Mouse (Mus musculus) erythroblast, embryonic 14.5 days (primary cell): ENCODE measurements around the gene Pttg1ip. TPM values are rescaled to one million over a fixed set of nuclear protein-coding genes. Genes with fewer than 3 reads are reported as not detected.
A peak's percentile ranks its signal among the peaks of the same experiment; 100 is the strongest.

Source experiments
- H3K27me3 ChIP-seq: 2 replicates; pipeline ENCODE4 v1.6.1; 2012; ENCODE audit warnings: inconsistent platforms; ENCODE audit not compliant: control insufficient read depth
- H3K36me3 ChIP-seq: 2 replicates; pipeline ENCODE4 v1.6.1; 2012; ENCODE audit warnings: mild to moderate bottlenecking, inconsistent platforms; ENCODE audit not compliant: control insufficient read depth
- H3K4me1 ChIP-seq: 2 replicates; pipeline ENCODE4 v1.6.1; 2012; ENCODE audit warnings: inconsistent platforms; ENCODE audit not compliant: control insufficient read depth
- H3K4me3 ChIP-seq: replicated peaks from 2 replicates; pipeline ENCODE3; 2012; ENCODE audit warnings: moderate library complexity, mild to moderate bottlenecking, inconsistent platforms
- H3K9me3 ChIP-seq: 2 replicates; pipeline ENCODE4 v1.6.1; 2012; ENCODE audit warnings: low read length, inconsistent platforms, mixed read lengths; ENCODE audit not compliant: control insufficient read depth
- GATA1 ChIP-seq: IDR thresholded peaks from 2 replicates; pipeline ENCODE4 v1.6.1; 2012; ENCODE audit warnings: low read length, inconsistent platforms, mixed read lengths
- TAL1 ChIP-seq: IDR thresholded peaks from 3 replicates; pipeline ENCODE4 v1.6.1; 2012; ENCODE audit warnings: low read length, inconsistent platforms, mixed read lengths
- polyA plus RNA-seq: library from polyadenylated mRNA; stranded (reverse); fragments of >175 nt; gene quantifications from 2 replicates; pipeline ENCODE4 v1.2.3, GENCODE M21; 2012

The Pttg1ip gene
- polyA plus RNA-seq, 1 experiment, result 9.7 TPM

DNA sequence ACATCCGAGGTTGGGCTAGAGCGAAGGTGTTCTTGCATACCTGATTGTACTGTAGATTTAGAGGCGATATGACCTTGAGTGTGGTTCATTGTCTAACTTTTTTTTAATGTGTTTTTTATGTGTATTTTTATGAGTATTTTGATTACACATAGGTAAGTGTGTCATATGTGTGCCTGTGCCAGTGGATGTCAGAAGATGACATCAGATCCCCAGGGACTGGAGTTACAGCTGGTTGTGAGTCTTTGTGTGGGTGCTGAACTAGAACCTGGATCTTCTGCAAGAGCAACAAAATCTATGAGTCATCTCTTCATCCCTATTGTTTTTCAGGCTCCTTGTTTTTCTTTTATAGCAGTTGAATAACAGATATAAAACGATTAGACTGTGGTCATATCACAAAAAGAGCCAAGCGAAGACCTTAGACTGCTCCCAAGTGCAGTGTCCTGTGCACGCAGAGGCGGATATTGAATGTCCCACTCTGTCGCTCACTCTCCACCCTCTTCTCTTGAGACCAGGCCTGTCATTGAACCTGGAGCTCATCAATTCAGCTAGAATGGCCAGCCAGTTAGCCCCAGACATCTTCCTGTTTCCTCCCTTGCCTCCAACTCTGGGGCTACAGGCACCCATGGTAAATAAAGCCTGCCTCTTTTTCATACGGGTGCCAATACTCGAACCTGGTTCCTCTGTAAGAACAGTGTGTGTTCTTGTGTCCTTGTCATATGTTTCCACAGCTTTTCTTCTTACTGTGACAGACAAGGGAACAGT is 42.3 kb downstream of the Pttg1ip start:
- peaks cover 55% of the 10 kb centered on the region for H3K36me3 ChIP-seq
- peak overlapping the region; percentile 73 for H3K4me3 ChIP-seq
- H3K27me3 ChIP-seq, result no peaks in the 10 kb centered on the region
- H3K4me1 ChIP-seq, result peaks cover 53% of the 10 kb centered on the region
- TF ChIP-seq GATA1, result no peak
- no peak for TF ChIP-seq TAL1
- no peaks in the 10 kb centered on the region for H3K9me3 ChIP-seq

DNA sequence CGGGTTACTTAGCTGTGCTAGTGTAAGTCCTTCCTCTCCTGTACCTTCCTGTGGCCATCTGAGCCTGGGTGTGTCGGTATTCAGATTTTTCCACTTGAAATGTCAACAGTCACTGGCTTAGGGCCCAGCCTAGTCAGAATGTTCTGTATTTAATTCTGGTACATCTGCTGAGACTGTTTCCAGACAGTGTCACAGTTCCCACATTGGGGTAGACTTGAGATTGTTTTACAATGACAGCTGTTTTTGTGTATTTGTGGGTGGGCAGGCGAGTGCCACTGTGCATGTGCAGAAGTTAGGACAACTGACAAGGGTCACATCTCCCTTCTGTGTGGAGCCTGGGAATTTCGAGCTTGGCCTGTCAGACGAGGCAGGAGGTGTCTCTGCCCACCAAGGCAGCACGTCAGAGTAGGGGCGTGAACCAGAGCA is 43.1 kb downstream of the Pttg1ip start:
- no peak for TF ChIP-seq GATA1
- no peak for TF ChIP-seq TAL1
- no peaks in the 10 kb centered on the region for H3K27me3 ChIP-seq
- H3K4me3 ChIP-seq, result peak overlapping the region; percentile 20
- H3K4me1 ChIP-seq, result peaks cover 55% of the 10 kb centered on the region
- H3K9me3 ChIP-seq, result no peaks in the 10 kb centered on the region
- H3K36me3 ChIP-seq, result peaks cover 56% of the 10 kb centered on the region

DNA sequence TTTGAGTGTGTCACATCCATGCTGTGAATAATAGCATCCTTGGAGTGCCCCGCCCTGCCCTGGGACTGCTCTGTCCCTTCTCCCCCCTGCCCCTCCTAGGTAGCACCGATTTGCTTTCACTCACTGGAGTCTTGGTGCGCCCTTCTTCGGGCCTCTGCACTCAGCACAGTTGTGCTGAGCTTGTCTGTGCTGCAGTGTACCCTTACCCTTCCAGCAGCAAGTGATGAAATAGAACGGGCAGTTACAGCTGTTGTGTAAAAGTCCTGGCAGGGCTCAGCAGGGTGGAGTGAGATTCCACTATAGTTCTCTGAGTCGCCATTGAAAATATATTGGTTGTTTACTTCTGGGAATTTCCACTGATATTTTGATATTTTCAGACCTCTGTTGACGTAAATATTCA is 44.5 kb downstream of the Pttg1ip start:
- TF ChIP-seq GATA1, result no peak
- TF ChIP-seq TAL1, result no peak

DNA sequence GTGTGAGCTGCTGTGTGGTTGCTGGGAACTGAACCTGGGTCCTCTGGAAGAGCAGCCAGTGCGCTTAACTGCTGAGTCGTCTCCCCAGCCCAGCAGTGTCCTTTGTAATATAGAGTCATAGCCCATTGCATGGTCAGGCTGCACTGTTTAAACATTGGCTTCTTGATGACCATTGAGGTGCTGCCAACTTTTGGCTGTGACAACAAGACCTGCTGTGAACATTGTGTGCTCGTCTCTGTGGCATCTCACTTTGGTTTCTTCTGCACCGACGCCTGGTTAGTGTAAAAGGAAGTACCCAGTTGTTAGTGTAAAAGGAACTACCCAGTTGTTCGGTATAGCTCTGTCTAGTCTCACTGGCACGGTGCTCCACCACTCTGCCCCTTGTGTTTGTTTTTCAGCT is 45.1 kb downstream of the Pttg1ip start:
- TF ChIP-seq GATA1, result no peak
- no peak for TF ChIP-seq TAL1
- Histone ChIP-seq H3K9me3 (no peaks in the 10 kb centered on the region), H3K4me1 (peaks cover 48% of the 10 kb centered on the region), H3K36me3 (peaks cover 62% of the 10 kb centered on the region), H3K4me3 (no peak overlapping the region), H3K27me3 (no peaks in the 10 kb centered on the region)

More for the DNA sequence above, 44.5 kb downstream of the Pttg1ip start:
- Histone ChIP-seq H3K4me1 (peaks cover 51% of the 10 kb centered on the region), H3K36me3 (peaks cover 57% of the 10 kb centered on the region), H3K9me3 (no peaks in the 10 kb centered on the region), H3K27me3 (no peaks in the 10 kb centered on the region), H3K4me3 (no peak overlapping the region)

DNA sequence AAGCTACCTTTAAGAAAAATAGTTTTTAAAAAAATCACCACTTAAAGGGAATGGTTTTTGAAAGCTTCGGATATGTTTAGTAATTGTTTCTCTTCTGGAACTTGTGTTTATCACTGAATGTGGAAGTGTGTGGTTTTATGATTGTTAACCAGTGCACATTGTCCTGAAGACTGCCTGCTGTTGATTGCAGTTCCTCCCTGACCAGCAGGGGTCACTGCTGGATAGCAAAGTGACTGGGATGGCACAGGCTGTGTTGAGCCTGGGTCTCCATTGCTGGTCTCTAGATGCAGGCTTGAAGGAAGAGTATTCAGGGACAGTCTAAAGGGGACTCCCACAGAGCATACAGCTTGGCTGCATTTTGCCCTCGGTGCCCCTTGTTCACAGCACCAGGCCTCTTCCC is 46.0 kb downstream of the Pttg1ip start:
- no peaks in the 10 kb centered on the region for H3K27me3 ChIP-seq
- no peaks in the 10 kb centered on the region for H3K9me3 ChIP-seq
- H3K36me3 ChIP-seq, result peaks cover 70% of the 10 kb centered on the region
- TF ChIP-seq TAL1, result no peak
- TF ChIP-seq GATA1, result no peak
- no peak overlapping the region for H3K4me3 ChIP-seq
- H3K4me1 ChIP-seq, result peaks cover 44% of the 10 kb centered on the region

GRCm38 (mm10) chr10:77629163-77629562 is 47.6 kb downstream of the Pttg1ip start:
- H3K36me3 ChIP-seq, result peaks cover 81% of the 10 kb centered on the region
- H3K4me1 ChIP-seq, result peaks cover 31% of the 10 kb centered on the region
- no peaks in the 10 kb centered on the region for H3K27me3 ChIP-seq
- no peak for TF ChIP-seq GATA1
- no peak for TF ChIP-seq TAL1
- no peaks in the 10 kb centered on the region for H3K9me3 ChIP-seq
- H3K4me3 ChIP-seq, result no peak overlapping the region

- no peaks in the 10 kb centered on the region for H3K27me3 ChIP-seq
- TF ChIP-seq TAL1 (no peak), GATA1 (no peak)
- no peaks in the 10 kb centered on the region for H3K9me3 ChIP-seq
- peaks cover 79% of the 10 kb centered on the region for H3K36me3 ChIP-seq
- H3K4me3 ChIP-seq, result no peak overlapping the region
- H3K4me1 ChIP-seq, result peaks cover 23% of the 10 kb centered on the region
Measured at GRCm38 (mm10) chr10:77629970-77630369, 48.5 kb downstream of the Pttg1ip start.

- TF ChIP-seq TAL1, result no peak
- no peak for TF ChIP-seq GATA1
- Histone ChIP-seq H3K36me3 (peaks cover 90% of the 10 kb centered on the region), H3K4me3 (no peak overlapping the region), H3K9me3 (no peaks in the 10 kb centered on the region), H3K27me3 (no peaks in the 10 kb centered on the region), H3K4me1 (peaks cover 3% of the 10 kb centered on the region; the same call in 1 of the 2 replicates)
Measured at GRCm38 (mm10) chr10:77634016-77634415, 52.5 kb downstream of the Pttg1ip start.

GRCm38 (mm10) chr10:77634452-77635231 is 53.1 kb downstream of the Pttg1ip start:
- Histone ChIP-seq H3K36me3 (peaks cover 89% of the 10 kb centered on the region), H3K4me1 (peaks cover 2% of the 10 kb centered on the region; the same call in 1 of the 2 replicates), H3K9me3 (no peaks in the 10 kb centered on the region), H3K4me3 (no peak overlapping the region), H3K27me3 (no peaks in the 10 kb centered on the region)
- TF ChIP-seq TAL1, result no peak
- TF ChIP-seq GATA1, result no peak
